Mouse (Mus musculus) heart, postnatal 0 days (tissue): ENCODE data around the gene Oca2.

Experiments
- CTCF ChIP-seq: IDR thresholded peaks from 2 replicates; pipeline ENCODE4 v1.5.1; 2016; ENCODE audit warnings: antibody characterized with exemption, control low read depth, low read depth
- EP300 ChIP-seq: IDR thresholded peaks from 2 replicates; pipeline ENCODE4 v1.6.1; 2016; ENCODE audit warnings: antibody characterized with exemption, low read depth

GRCm38 (mm10) chr7:56314358-56314757 is 74.8 kb downstream of the Oca2 start:
- TF ChIP-seq EP300 (no peak), CTCF (no peak)
